Mouse (Mus musculus): ENCODE measurements at regions not wholly inside any gene's neighbourhood (a gene's known extent, or its start where the extent isn't known, plus 50 kb on each side); places are given as distances from the start of the nearest gene placed in this dataset.

DNA sequence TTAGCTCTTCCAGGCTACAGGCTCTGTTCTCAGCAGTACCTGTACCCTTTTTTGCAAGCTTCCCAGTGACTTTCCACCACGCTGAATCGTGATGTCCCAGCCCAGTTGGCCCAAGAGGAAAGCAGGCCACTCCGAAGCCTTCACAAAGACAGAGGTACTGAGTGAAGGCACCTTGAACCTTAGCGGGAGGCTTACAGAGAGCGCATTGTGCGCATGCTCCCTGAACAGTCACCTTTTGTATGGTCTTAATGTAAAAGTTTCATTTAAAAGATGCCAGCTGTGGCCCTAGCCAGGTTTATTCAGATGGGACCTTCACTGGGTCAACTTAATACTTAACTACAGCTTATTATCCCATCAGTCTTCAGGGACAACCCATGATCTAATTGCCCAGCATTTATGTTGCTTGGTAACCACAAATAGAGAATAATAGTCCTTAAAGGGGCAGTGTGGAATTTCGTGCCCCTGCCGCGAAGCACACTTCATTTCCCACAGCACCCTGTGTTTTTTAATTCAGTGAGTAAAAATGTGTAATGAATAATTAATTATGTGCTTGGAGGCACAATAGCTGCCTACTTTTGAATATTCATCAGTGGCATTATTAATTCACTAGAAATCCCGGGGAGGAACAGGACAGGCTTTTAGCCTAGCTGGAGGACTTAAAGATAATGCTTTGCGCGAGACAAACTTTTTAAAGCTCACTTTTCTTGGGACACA lies 111.3 kb upstream of the Vrk1 start:
- 84% methylated on average over 12 of the region's 12 CpGs for WGBS
- Histone ChIP-seq H3K4me3 (no peak overlapping the region), H3K27ac (peak overlapping the region; percentile 54), H3K4me1 (replicated peaks) (peaks cover 10% of the 10 kb centered on the region), H3K9me3 (peaks cover 43% of the 10 kb centered on the region), H3K27me3 (ENCODE audit: insufficient read depth, poor library complexity, severe bottlenecking) (no peaks in the 10 kb centered on the region), H3K36me3 (no peaks in the 10 kb centered on the region)
- DNase-seq (ENCODE audit: low spot score): no peak

DNA sequence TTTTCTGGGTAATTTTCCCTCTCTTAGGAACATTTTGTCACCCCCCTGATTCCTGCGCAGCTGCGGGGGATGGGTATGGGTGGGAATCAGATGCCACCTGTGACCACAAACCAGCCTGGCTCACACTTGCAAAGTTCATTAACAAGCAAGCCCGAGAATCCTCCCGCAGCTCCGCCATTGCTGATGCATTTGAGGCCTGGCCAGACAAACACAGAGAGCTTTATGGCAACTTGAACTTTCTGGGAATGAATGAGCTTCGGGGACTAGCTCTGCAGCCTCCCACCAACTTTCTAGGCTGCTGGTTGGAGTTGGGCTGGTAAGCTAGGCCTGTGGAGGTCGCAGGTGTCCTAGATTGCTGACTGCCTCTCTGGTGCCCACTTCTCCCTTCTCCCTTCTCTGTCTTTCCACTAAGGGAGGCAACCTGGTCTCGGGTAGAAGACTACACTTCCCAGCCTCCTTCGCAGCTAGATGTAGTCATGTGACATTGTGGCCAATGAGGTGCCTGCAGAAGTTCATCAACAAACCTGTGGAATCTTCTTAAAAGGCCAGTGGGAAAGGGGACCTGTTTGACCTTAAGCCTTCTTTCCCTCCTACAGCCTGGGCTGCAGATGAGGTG lies 110.6 kb upstream of the Vrk1 start:
- H3K9me3 ChIP-seq: peaks cover 42% of the 10 kb centered on the region
- no peak for DNase-seq (ENCODE audit: low spot score)
- no peaks in the 10 kb centered on the region for H3K27me3 ChIP-seq (ENCODE audit: insufficient read depth, poor library complexity, severe bottlenecking)
- peaks cover 10% of the 10 kb centered on the region for H3K4me1 ChIP-seq (replicated peaks)
- peak overlapping the region; percentile 54 for H3K27ac ChIP-seq
- H3K36me3 ChIP-seq: no peaks in the 10 kb centered on the region
- H3K4me3 ChIP-seq: no peak overlapping the region
- 69% methylated on average over 9 of the region's 9 CpGs for WGBS

GRCm38 (mm10) chr12:105900479-105900878 lies 109.5 kb upstream of the Vrk1 start:
- no peaks in the 10 kb centered on the region for H3K27me3 ChIP-seq (ENCODE audit: insufficient read depth, poor library complexity, severe bottlenecking)
- no peak overlapping the region for H3K4me3 ChIP-seq
- no peak for DNase-seq (ENCODE audit: low spot score)
- no peaks in the 10 kb centered on the region for H3K36me3 ChIP-seq
- H3K4me1 ChIP-seq (replicated peaks): peaks cover 17% of the 10 kb centered on the region
- H3K27ac ChIP-seq: no peak overlapping the region
- 90% methylated on average over 6 of the region's 6 CpGs for WGBS
- peaks cover 31% of the 10 kb centered on the region for H3K9me3 ChIP-seq

- no peaks in the 10 kb centered on the region for H3K27me3 ChIP-seq (ENCODE audit: insufficient read depth, poor library complexity, severe bottlenecking)
- DNase-seq (ENCODE audit: low spot score): no peak
- peaks cover 5% of the 10 kb centered on the region for H3K9me3 ChIP-seq
- H3K4me3 ChIP-seq: no peak overlapping the region
- no peak overlapping the region for H3K27ac ChIP-seq
- H3K36me3 ChIP-seq: no peaks in the 10 kb centered on the region
- H3K4me1 ChIP-seq (replicated peaks): peaks cover 23% of the 10 kb centered on the region
- 50% methylated on average over 8 of the region's 8 CpGs for WGBS
These were observed 107.0 kb upstream of the Vrk1 start for GRCm38 (mm10) chr12:105903072-105903471.

- no peaks in the 10 kb centered on the region for H3K9me3 ChIP-seq
- no peaks in the 10 kb centered on the region for H3K27me3 ChIP-seq (ENCODE audit: insufficient read depth, poor library complexity, severe bottlenecking)
- H3K4me1 ChIP-seq (replicated peaks): peaks cover 13% of the 10 kb centered on the region; the same call in 1 of the 2 replicates
- WGBS: 39% methylated on average over 7 of the region's 7 CpGs
- DNase-seq (ENCODE audit: low spot score): peak; percentile 17
- no peak overlapping the region for H3K4me3 ChIP-seq
- H3K36me3 ChIP-seq: no peaks in the 10 kb centered on the region
- no peak overlapping the region for H3K27ac ChIP-seq
These were observed 103.4 kb upstream of the Vrk1 start for GRCm38 (mm10) chr12:105906584-105906983.

DNA sequence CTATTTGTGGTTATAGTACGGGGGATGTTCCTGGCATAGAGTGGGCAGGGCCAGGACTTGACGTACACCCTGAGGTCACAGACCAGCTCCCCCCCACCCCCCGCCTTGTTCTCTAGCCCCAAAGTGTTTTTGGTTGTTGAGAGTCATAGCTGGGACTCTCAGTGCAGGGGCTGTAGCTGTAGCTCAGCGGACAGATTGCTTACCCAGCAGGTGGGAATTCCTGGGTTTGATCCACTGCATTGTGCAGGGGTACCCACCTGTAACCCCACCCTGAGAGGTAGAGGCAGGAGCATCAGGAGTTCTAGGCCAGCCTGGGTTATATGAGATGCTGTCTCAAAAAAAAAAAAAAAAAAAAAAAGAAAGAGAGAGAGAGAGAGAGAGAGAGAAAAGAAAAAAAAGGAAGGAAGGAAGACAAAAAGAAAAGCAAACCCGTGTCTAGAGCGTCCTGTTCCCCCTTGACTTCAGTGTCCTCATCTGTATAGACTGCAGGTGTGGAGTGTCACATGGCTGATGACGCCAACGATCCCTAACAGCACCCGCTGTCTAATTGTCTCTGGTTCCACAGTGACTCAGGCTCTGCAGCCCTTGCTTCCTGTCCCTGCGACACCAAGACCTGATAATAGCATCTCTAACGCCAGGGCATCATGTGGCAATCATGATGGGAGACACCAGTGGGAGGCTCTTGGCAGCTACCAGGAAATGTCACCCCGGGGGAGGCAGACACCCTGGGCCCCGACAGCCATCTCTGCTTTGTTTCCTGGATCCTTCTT lies 102.0 kb upstream of the Vrk1 start:
- Histone ChIP-seq H3K4me3 (no peak overlapping the region), H3K27me3 (ENCODE audit: insufficient read depth, poor library complexity, severe bottlenecking) (no peaks in the 10 kb centered on the region), H3K36me3 (no peaks in the 10 kb centered on the region), H3K4me1 (replicated peaks) (peaks cover 13% of the 10 kb centered on the region; the same call in 1 of the 2 replicates), H3K9me3 (no peaks in the 10 kb centered on the region), H3K27ac (0 out of 2 replicates have a peak overlapping the region, but pooled peaks have one; percentile 29)
- WGBS: 72% methylated on average over 13 of the region's 13 CpGs
- no peak for DNase-seq (ENCODE audit: low spot score)

DNA sequence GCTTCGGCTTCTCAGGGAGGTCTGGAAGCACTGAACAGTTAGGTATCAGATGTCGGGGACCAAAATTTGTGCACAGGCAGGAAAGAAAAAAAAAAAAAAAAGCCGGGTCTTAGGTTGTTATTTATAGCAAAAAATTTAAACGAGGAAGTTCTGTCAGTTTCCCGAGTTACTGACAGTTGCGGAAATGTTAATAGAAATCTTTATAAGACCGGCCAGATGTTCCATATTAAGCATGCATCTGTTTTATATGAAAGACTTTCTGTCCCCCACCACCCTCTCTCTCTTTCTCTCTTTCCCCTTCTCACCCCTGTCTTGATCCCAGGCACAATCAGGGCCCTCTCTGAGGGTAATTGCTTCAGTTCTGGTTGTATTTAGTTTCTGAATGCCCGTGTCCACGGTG lies 98.5 kb upstream of the Vrk1 start:
- Histone ChIP-seq H3K27ac (no peak overlapping the region), H3K9me3 (no peaks in the 10 kb centered on the region), H3K27me3 (ENCODE audit: insufficient read depth, poor library complexity, severe bottlenecking) (no peaks in the 10 kb centered on the region), H3K4me3 (no peak overlapping the region), H3K4me1 (replicated peaks) (peaks cover 3% of the 10 kb centered on the region; the same call in 1 of the 2 replicates), H3K36me3 (no peaks in the 10 kb centered on the region)
- no peak for DNase-seq (ENCODE audit: low spot score)
- WGBS: 80% methylated on average over 9 of the region's 9 CpGs

GRCm38 (mm10) chr12:105917388-105917963 lies 92.6 kb upstream of the Vrk1 start:
- Histone ChIP-seq H3K27me3 (ENCODE audit: insufficient read depth, poor library complexity, severe bottlenecking) (no peaks in the 10 kb centered on the region), H3K36me3 (no peaks in the 10 kb centered on the region), H3K4me1 (replicated peaks) (no peaks in the 10 kb centered on the region), H3K27ac (no peak overlapping the region), H3K9me3 (no peaks in the 10 kb centered on the region), H3K4me3 (no peak overlapping the region)
- 90% methylated on average over 10 of the region's 10 CpGs for WGBS
- DNase-seq (ENCODE audit: low spot score): no peak

- no peaks in the 10 kb centered on the region for H3K27me3 ChIP-seq (ENCODE audit: insufficient read depth, poor library complexity, severe bottlenecking)
- no peaks in the 10 kb centered on the region for H3K36me3 ChIP-seq
- no peak overlapping the region for H3K27ac ChIP-seq
- WGBS: 84% methylated on average over 12 of the region's 12 CpGs
- H3K9me3 ChIP-seq: no peaks in the 10 kb centered on the region
- no peak overlapping the region for H3K4me3 ChIP-seq
- no peak for DNase-seq (ENCODE audit: low spot score)
- H3K4me1 ChIP-seq (replicated peaks): no peaks in the 10 kb centered on the region
These were observed 91.3 kb upstream of the Vrk1 start for GRCm38 (mm10) chr12:105918775-105919174.

- 94% methylated on average over 7 of the region's 7 CpGs for WGBS
- H3K4me3 ChIP-seq: no peak overlapping the region
- peaks cover 23% of the 10 kb centered on the region for H3K4me1 ChIP-seq (replicated peaks)
- peaks cover 4% of the 10 kb centered on the region; the same call in 1 of the 2 replicates for H3K9me3 ChIP-seq
- H3K27me3 ChIP-seq (ENCODE audit: insufficient read depth, poor library complexity, severe bottlenecking): 0 out of 2 replicates have a peak, but pooled peaks cover 8% of the 10 kb centered on the region
- no peak for DNase-seq (ENCODE audit: low spot score)
- no peaks in the 10 kb centered on the region for H3K36me3 ChIP-seq
- no peak overlapping the region for H3K27ac ChIP-seq
These were observed 82.8 kb upstream of the Vrk1 start for GRCm38 (mm10) chr12:105927210-105927609.

- WGBS: 14% methylated on average over 12 of the region's 12 CpGs
- Histone ChIP-seq H3K27ac (peak overlapping the region; percentile 79), H3K36me3 (no peaks in the 10 kb centered on the region), H3K4me3 (0 out of 2 replicates have a peak overlapping the region, but pooled peaks have one; percentile 13), H3K4me1 (replicated peaks) (peaks cover 21% of the 10 kb centered on the region), H3K27me3 (ENCODE audit: insufficient read depth, poor library complexity, severe bottlenecking) (peaks cover 14% of the 10 kb centered on the region), H3K9me3 (peaks cover 4% of the 10 kb centered on the region; the same call in 1 of the 2 replicates)
- DNase-seq (ENCODE audit: low spot score): peak; percentile 51
These were observed 80.5 kb upstream of the Vrk1 start for GRCm38 (mm10) chr12:105929456-105929921.

GRCm38 (mm10) chr12:105935441-105935880 lies 74.6 kb upstream of the Vrk1 start:
- H3K4me1 ChIP-seq (replicated peaks): peaks cover 10% of the 10 kb centered on the region
- no peaks in the 10 kb centered on the region for H3K36me3 ChIP-seq
- 9% methylated on average over 22 of the region's 22 CpGs for WGBS
- peak; percentile 37 for DNase-seq (ENCODE audit: low spot score)
- peak overlapping the region; percentile 38 for H3K4me3 ChIP-seq
- H3K9me3 ChIP-seq: no peaks in the 10 kb centered on the region; the same call in 1 of the 2 replicates
- peak overlapping the region; percentile 8; the same call in 1 of the 2 replicates for H3K27ac ChIP-seq
- peaks cover 33% of the 10 kb centered on the region for H3K27me3 ChIP-seq (ENCODE audit: insufficient read depth, poor library complexity, severe bottlenecking)

Data from hindbrain, embryonic 10.5 days (tissue).